In the genomic region with DNA sequence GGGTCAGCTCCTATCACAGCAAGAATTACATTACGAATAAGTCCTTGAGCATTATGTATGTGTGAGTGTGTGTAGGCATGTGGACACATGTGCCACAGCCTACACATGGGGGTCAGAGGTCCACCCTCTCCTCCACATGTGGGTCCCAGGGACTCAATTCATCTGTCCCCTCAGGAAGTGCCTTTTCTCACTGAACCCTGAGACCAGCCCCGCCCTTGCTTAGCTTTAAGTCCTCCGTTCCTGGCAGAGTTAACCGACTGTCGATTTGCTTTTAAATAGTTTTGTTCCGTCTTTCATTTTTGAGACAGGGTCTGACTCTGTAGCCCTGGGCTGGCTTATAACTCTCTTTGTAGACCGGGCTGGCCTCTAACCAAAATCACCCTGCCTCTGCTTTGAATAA, we compare ENCODE assay signal across 8 mouse cellular contexts. TPM values are rescaled to one million over a fixed set of nuclear protein-coding genes. Genes with fewer than 3 reads are reported as not detected.
DNase-seq lines count a peak whose midpoint lies in the region; ATAC-seq and TF ChIP-seq lines count a peak whose summit lies in the region.

No protein-coding gene starts in this region.

- H3K4me3 ChIP-seq in midbrain, embryonic 16.5 days (ENCODE audit: low read depth, low read length), result no peak overlapping the region
- no peak overlapping the region for H3K4me3 ChIP-seq in midbrain, embryonic 15.5 days
- peak overlapping the region; percentile 33; the same call in 1 of the 2 replicates for H3K4me3 ChIP-seq in intestine, embryonic 14.5 days (ENCODE audit: low read depth, low read length)
- no peak overlapping the region for H3K4me3 ChIP-seq in small intestine, adult 2 months (ENCODE audit: low read depth, low read length)

- no peak for ATAC-seq in midbrain, embryonic 16.5 days
- no peak for ATAC-seq in midbrain, embryonic 15.5 days (replicated peaks)
- no peak for ATAC-seq in intestine, embryonic 14.5 days (replicated peaks; ENCODE audit: low FRiP score, low TSS enrichment, low read depth)
- no peak for ATAC-seq in inflammation-experienced regulatory T-cells, adult 6 months

- H3K4me2 ChIP-seq in midbrain, embryonic 16.5 days (ENCODE audit: low read length), result 0 out of 2 replicates have a peak overlapping the region, but pooled peaks have one; percentile 55
- H3K4me2 ChIP-seq in midbrain, embryonic 15.5 days, result no peak overlapping the region; the same call in 1 of the 2 replicates
- H3K4me2 ChIP-seq in intestine, embryonic 14.5 days (ENCODE audit: low read length), result peak overlapping the region; percentile 68

- peaks cover 18% of the 10 kb centered on the region for H3K4me1 ChIP-seq in midbrain, embryonic 16.5 days (ENCODE audit: control insufficient read depth, insufficient read depth, low read length)
- peaks cover 22% of the 10 kb centered on the region for H3K4me1 ChIP-seq in midbrain, embryonic 15.5 days
- peaks cover 33% of the 10 kb centered on the region for H3K4me1 ChIP-seq in intestine, embryonic 14.5 days (replicated peaks; ENCODE audit: control insufficient read depth, insufficient read depth, low read length)
- H3K4me1 ChIP-seq in small intestine, adult 2 months (ENCODE audit: control insufficient read depth, insufficient read depth, insufficient read length, low read length), result peaks cover 5% of the 10 kb centered on the region; the same call in 1 of the 2 replicates

- WGBS in midbrain, embryonic 16.5 days, result 25% methylated on average over 7 of the region's 7 CpGs
- 31% methylated on average over 7 of the region's 7 CpGs for WGBS in midbrain, embryonic 15.5 days
- 40% methylated on average over 7 of the region's 7 CpGs for WGBS in intestine, embryonic 14.5 days
- 18% methylated on average over 7 of the region's 7 CpGs for WGBS in small intestine, adult 2 months

- no peak overlapping the region for H3K9ac ChIP-seq in midbrain, embryonic 16.5 days (ENCODE audit: low read depth, low read length)
- no peak overlapping the region for H3K9ac ChIP-seq in midbrain, embryonic 15.5 days
- H3K9ac ChIP-seq in intestine, embryonic 14.5 days (ENCODE audit: low read length), result no peak overlapping the region

- no peaks in the 10 kb centered on the region for H3K9me3 ChIP-seq in midbrain, embryonic 16.5 days (replicated peaks; ENCODE audit: control insufficient read depth, low read length, poor library complexity, severe bottlenecking)
- no peaks in the 10 kb centered on the region for H3K9me3 ChIP-seq in midbrain, embryonic 15.5 days
- H3K9me3 ChIP-seq in intestine, embryonic 14.5 days (ENCODE audit: control insufficient read depth, low read length), result no peaks in the 10 kb centered on the region

- no peaks in the 10 kb centered on the region for H3K36me3 ChIP-seq in midbrain, embryonic 16.5 days (ENCODE audit: control insufficient read depth, insufficient read depth, low read length)
- no peaks in the 10 kb centered on the region for H3K36me3 ChIP-seq in midbrain, embryonic 15.5 days (replicated peaks)
- no peaks in the 10 kb centered on the region for H3K36me3 ChIP-seq in intestine, embryonic 14.5 days (ENCODE audit: control insufficient read depth, insufficient read depth, low read length)
- no peaks in the 10 kb centered on the region for H3K36me3 ChIP-seq in small intestine, adult 2 months (ENCODE audit: control insufficient read depth, insufficient read depth, low read length)

- TF ChIP-seq POLR2A in small intestine, adult 2 months (IDR thresholded peaks at IDR 0.05; ENCODE audit: low read depth, low read length), result no peak

- no peak for TF ChIP-seq CTCF in small intestine, adult 2 months (IDR thresholded peaks at IDR 0.05; ENCODE audit: extremely low read depth, insufficient read length, insufficient replicate concordance, low read depth, low read length)

- no peaks in the 10 kb centered on the region for H3K27me3 ChIP-seq in midbrain, embryonic 16.5 days (ENCODE audit: control insufficient read depth, insufficient read depth, low read depth, low read length)
- no peaks in the 10 kb centered on the region for H3K27me3 ChIP-seq in midbrain, embryonic 15.5 days (replicated peaks)
- H3K27me3 ChIP-seq in intestine, embryonic 14.5 days (replicated peaks; ENCODE audit: control insufficient read depth, insufficient read depth, low read length), result no peaks in the 10 kb centered on the region
- H3K27me3 ChIP-seq in small intestine, adult 2 months (ENCODE audit: control insufficient read depth, insufficient read depth, low read length), result no peaks in the 10 kb centered on the region

- peak; percentile 45 for DNase-seq in embryo, embryonic 10.5 days (ENCODE audit: low spot score)
- no peak for DNase-seq in embryo, embryonic 9.5 days (ENCODE audit: extremely low spot score)
- DNase-seq in intestine, embryonic 14.5 days (ENCODE audit: low spot score), result no peak
- no peak for DNase-seq in adrenal gland, postnatal 10 days

- no peak overlapping the region for H3K27ac ChIP-seq in midbrain, embryonic 16.5 days (ENCODE audit: low read length)
- H3K27ac ChIP-seq in midbrain, embryonic 15.5 days, result no peak overlapping the region
- peak overlapping the region; percentile 27; the same call in 1 of the 2 replicates for H3K27ac ChIP-seq in intestine, embryonic 14.5 days (ENCODE audit: low read depth)
- peak overlapping the region; percentile 83 for H3K27ac ChIP-seq in small intestine, adult 2 months (ENCODE audit: insufficient read depth, low read depth, low read length)

RNA-seq across cellular contexts. Expression of a gene that starts 5.0 kb away (rescaled TPM):
- 0.87 and 1.0 TPM in 2 replicates for polyA plus RNA-seq in midbrain, embryonic 16.5 days (2015; fragmentation: Nextera tagmentation; extraction: Ambion mirVana)
- polyA plus RNA-seq in midbrain, embryonic 15.5 days (2015; fragmentation: Nextera tagmentation; extraction: Ambion mirVana), result 1.4 TPM in 2 replicates
- polyA plus RNA-seq in intestine, embryonic 14.5 days (2014; fragmentation: Nextera tagmentation; extraction: Ambion mirVana), result 3.8 and 4.3 TPM in 2 replicates
- polyA plus RNA-seq in small intestine, adult 2 months (2012; rRNA removed), result 5.2 and 10.4 TPM in 2 replicates
- polyA plus RNA-seq in inflammation-experienced regulatory T-cells, adult 6 months (2017; shearing (Covaris generic)), result 10 to 100 TPM in 1 of 3 experiments, 1 to 10 TPM in 2; 8.6 to 11.1 (median 8.6) TPM
- total RNA-seq in adrenal gland, postnatal 10 days (2021), result 10 to 100 TPM; 22.0 to 31.0 TPM

Comparison
In these comparisons a context has a peak if more than half of its experiments do, and no peak if none do; other contexts are left out.
1. H3K27ac ChIP-seq: peak in intestine, embryonic 14.5 days (single experiment) and small intestine, adult 2 months (single experiment); none in midbrain, embryonic 16.5 days (single experiment) and midbrain, embryonic 15.5 days (single experiment).